Mouse (Mus musculus): ENCODE measurements around the gene Olfr119.
"Not testable (repeated sequence)": the region's sequence is repeated elsewhere in the genome, so short reads cannot be mapped to it uniquely, and the experiment has no call there.

The Olfr119 gene

DNA sequence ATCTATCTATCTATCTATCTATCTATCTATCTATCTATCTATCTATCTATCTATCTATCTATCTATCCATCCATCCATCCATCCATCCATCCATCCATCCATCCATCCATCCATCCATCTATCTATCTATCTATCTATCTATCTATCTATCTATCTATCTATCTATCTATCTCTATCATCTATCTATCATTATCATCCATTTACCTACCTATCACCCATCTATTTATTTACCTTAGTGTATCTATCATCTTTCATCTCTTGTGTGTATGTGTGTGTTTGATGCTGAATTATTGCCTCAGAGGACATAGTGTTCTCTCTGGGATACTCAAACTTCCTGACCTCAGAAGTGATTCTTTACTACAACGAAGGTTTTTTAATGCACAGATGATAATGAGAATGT is at the start of gene Olfr119:
TSS of gene Olfr119 (plus strand) at position 301 of the 400 bp plus-strand sequence.
- DNase-seq (ENCODE audit: extremely low spot score, low spot score) = not testable (repeated sequence)

DNA sequence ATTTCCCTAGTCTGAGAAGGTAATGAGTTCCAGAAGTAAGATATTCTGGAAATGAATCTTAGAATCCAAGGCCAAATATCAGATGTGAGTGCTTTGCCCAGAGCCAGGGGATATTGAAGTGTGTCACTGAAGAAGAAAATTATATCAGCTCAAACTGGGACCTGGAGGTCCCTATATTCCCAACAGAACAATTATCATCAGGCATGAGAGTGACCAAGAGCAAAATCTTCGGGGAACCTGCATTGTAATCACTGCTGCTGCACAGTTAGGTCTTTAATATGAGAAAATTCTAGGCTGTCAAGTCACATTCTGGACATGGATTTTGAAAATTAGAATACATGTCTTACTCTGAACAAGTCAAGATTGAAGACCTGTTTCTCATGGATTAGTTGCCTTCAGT is 32.7 kb upstream of the Olfr119 start, which contains the start of gene Olfr117:
TSS of gene Olfr117 (minus strand) at position 101 of the 400 bp plus-strand sequence.
- no peak for DNase-seq (ENCODE audit: extremely low spot score, low spot score)

DNA sequence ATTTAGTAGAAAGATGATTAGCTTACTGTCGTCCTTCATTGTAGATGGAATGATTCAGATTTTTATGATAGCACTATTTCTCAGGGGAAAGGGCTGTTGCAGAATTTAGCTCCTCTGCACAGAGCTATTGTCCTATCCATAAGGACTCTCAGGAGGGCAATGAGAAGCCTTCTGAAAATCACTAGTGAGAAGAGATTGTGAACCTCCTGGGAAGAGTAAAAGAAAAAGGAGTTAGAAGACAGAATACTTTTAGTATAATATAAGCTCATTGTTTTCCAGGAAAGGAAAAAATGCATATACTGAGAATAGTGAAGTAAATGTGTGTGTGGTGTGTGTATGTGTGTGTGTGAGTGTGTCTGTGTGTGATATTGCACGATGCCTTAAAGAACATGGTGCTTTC is 29.7 kb upstream of the Olfr119 start, which contains the start of gene Olfr118:
TSS of gene Olfr118 (plus strand) at position 301 of the 400 bp plus-strand sequence.
- no peak for DNase-seq (ENCODE audit: extremely low spot score, low spot score)

DNA sequence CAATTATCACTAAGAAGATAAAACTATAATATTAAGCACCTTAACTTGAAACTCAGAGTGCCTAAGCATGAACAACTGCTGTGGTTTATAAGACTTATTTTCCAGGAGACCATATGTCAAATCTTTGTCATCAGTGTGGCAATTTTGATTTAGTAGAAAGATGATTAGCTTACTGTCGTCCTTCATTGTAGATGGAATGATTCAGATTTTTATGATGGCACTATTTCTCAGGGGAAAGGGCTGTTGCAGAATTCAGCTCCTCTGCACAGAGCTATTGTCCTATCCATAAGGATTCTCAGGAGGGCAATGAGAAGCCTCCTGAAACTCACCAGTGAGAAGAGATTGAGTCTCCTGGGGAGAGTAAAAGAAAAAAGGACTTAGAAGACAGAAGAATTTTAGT is 25.1 kb downstream of the Olfr119 start, which contains the start of gene Olfr120:
TSS of gene Olfr120 (plus strand) at position 301 of the 400 bp plus-strand sequence.
- DNase-seq (ENCODE audit: extremely low spot score, low spot score) = no peak

DNA sequence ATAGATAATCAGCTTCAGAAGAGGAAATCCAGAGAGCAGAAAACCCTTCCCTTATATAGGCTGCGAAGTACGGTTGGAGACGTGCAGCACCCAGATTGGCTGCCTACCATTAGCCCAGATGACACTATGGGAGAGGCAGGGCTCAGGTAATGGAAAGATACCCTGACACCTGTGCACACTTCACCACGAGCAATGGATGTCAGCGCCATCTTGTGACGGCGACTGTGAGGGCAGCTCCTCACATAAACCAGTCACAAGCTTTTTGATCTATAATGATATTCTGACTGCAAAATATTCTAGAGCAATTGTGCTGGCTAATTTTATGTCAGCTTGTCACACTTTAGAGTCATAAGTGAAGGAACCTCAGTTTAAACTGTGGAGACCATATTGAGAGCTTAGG is 41.7 kb downstream of the Olfr119 start:
- no peak for DNase-seq (ENCODE audit: extremely low spot score, low spot score)
